Mouse (Mus musculus): ENCODE results near the gene Ccdc191. TPM values are rescaled to one million over a fixed set of nuclear protein-coding genes. Genes with fewer than 3 reads are reported as not detected.
A peak's percentile ranks its signal among the peaks of the same experiment; 100 is the strongest.

Ccdc191 gene
- total and polyA plus RNA-seq, 3 experiments: 1.5 to 3.6 (median 2.7) TPM

- DNase-seq: no peak
- no peaks in the 10 kb centered on the region for H3K4me1 ChIP-seq (ENCODE audit: control insufficient read depth, insufficient read depth, low read length)
- intact Hi-C loops (cut with DNase I): no loop called here
- no peaks in the 10 kb centered on the region for H3K36me3 ChIP-seq (ENCODE audit: control insufficient read depth, insufficient read depth, low read length)
- no peaks in the 10 kb centered on the region for H3K27me3 ChIP-seq (ENCODE audit: control insufficient read depth, insufficient read depth, low read length)
- TF ChIP-seq POLR2A (IDR thresholded peaks at IDR 0.05; ENCODE audit: insufficient read depth, low read depth, low read length): no peak
- TF ChIP-seq CTCF (IDR thresholded peaks at IDR 0.05): no peak
- TF ChIP-seq EP300 (IDR thresholded peaks at IDR 0.05; ENCODE audit: insufficient read depth, low read depth, low read length): no peak
- no peaks in the 10 kb centered on the region for H3K79me2 ChIP-seq (replicated peaks; ENCODE audit: control insufficient read depth, insufficient read depth, low read length)
- no peak overlapping the region for H3K27ac ChIP-seq
- H3K4me3 ChIP-seq: no peak overlapping the region
- no peak overlapping the region for H3K9ac ChIP-seq (ENCODE audit: low read depth, low read length)
- 79% methylated on average over 3 of the region's 3 CpGs for WGBS
Measured at GRCm38 (mm10) chr16:43994623-43995022, 105.0 kb downstream of the Ccdc191 start.

- Histone ChIP-seq H3K9ac (ENCODE audit: low read depth, low read length) (no peak overlapping the region), H3K4me3 (no peak overlapping the region), H3K36me3 (ENCODE audit: control insufficient read depth, insufficient read depth, low read length) (no peaks in the 10 kb centered on the region), H3K4me1 (ENCODE audit: control insufficient read depth, insufficient read depth, low read length) (no peaks in the 10 kb centered on the region), H3K27me3 (ENCODE audit: control insufficient read depth, insufficient read depth, low read length) (no peaks in the 10 kb centered on the region), H3K79me2 (replicated peaks; ENCODE audit: control insufficient read depth, insufficient read depth, low read length) (no peaks in the 10 kb centered on the region), H3K27ac (no peak overlapping the region)
- intact Hi-C loops (cut with DNase I): no loop called here
- no peak for DNase-seq
- WGBS: 90% methylated on average over 8 of the region's 8 CpGs
- no peak for TF ChIP-seq CTCF (IDR thresholded peaks at IDR 0.05)
- TF ChIP-seq POLR2A (IDR thresholded peaks at IDR 0.05; ENCODE audit: insufficient read depth, low read depth, low read length): no peak
- no peak for TF ChIP-seq EP300 (IDR thresholded peaks at IDR 0.05; ENCODE audit: insufficient read depth, low read depth, low read length)
Measured at GRCm38 (mm10) chr16:43999111-43999510, 109.5 kb downstream of the Ccdc191 start.

GRCm38 (mm10) chr16:43999541-43999940 lies 109.9 kb downstream of the Ccdc191 start:
- H3K9ac ChIP-seq (ENCODE audit: low read depth, low read length): no peak overlapping the region
- H3K36me3 ChIP-seq (ENCODE audit: control insufficient read depth, insufficient read depth, low read length): no peaks in the 10 kb centered on the region
- no peak for TF ChIP-seq CTCF (IDR thresholded peaks at IDR 0.05)
- no peak for TF ChIP-seq EP300 (IDR thresholded peaks at IDR 0.05; ENCODE audit: insufficient read depth, low read depth, low read length)
- no peak for TF ChIP-seq POLR2A (IDR thresholded peaks at IDR 0.05; ENCODE audit: insufficient read depth, low read depth, low read length)
- no peaks in the 10 kb centered on the region for H3K27me3 ChIP-seq (ENCODE audit: control insufficient read depth, insufficient read depth, low read length)
- no peaks in the 10 kb centered on the region for H3K79me2 ChIP-seq (replicated peaks; ENCODE audit: control insufficient read depth, insufficient read depth, low read length)
- WGBS: 63% methylated on average over 5 of the region's 5 CpGs
- no peak overlapping the region for H3K27ac ChIP-seq
- no peak overlapping the region for H3K4me3 ChIP-seq
- DNase-seq: peak in 1 of 2 experiments; percentile 8
- intact Hi-C loops (cut with DNase I): no loop called here
- H3K4me1 ChIP-seq (ENCODE audit: control insufficient read depth, insufficient read depth, low read length): no peaks in the 10 kb centered on the region

GRCm38 (mm10) chr16:44002086-44002485 lies 112.5 kb downstream of the Ccdc191 start:
- Histone ChIP-seq H3K9ac (ENCODE audit: low read depth, low read length) (no peak overlapping the region), H3K27ac (no peak overlapping the region), H3K36me3 (ENCODE audit: control insufficient read depth, insufficient read depth, low read length) (no peaks in the 10 kb centered on the region), H3K27me3 (ENCODE audit: control insufficient read depth, insufficient read depth, low read length) (no peaks in the 10 kb centered on the region), H3K4me1 (ENCODE audit: control insufficient read depth, insufficient read depth, low read length) (no peaks in the 10 kb centered on the region), H3K79me2 (replicated peaks; ENCODE audit: control insufficient read depth, insufficient read depth, low read length) (no peaks in the 10 kb centered on the region), H3K4me3 (no peak overlapping the region)
- intact Hi-C loops (cut with DNase I): no loop called here
- 55% methylated on average over 5 of the region's 5 CpGs for WGBS
- no peak for TF ChIP-seq CTCF (IDR thresholded peaks at IDR 0.05)
- TF ChIP-seq EP300 (IDR thresholded peaks at IDR 0.05; ENCODE audit: insufficient read depth, low read depth, low read length): no peak
- no peak for TF ChIP-seq POLR2A (IDR thresholded peaks at IDR 0.05; ENCODE audit: insufficient read depth, low read depth, low read length)
- DNase-seq: no peak

- no peaks in the 10 kb centered on the region for H3K36me3 ChIP-seq (ENCODE audit: control insufficient read depth, insufficient read depth, low read length)
- no peaks in the 10 kb centered on the region for H3K27me3 ChIP-seq (ENCODE audit: control insufficient read depth, insufficient read depth, low read length)
- DNase-seq: no peak
- intact Hi-C loops (cut with DNase I): no loop called here
- no peak overlapping the region for H3K27ac ChIP-seq
- H3K9ac ChIP-seq (ENCODE audit: low read depth, low read length): no peak overlapping the region
- no peaks in the 10 kb centered on the region for H3K79me2 ChIP-seq (replicated peaks; ENCODE audit: control insufficient read depth, insufficient read depth, low read length)
- WGBS: 68% methylated on average over 5 of the region's 5 CpGs
- no peaks in the 10 kb centered on the region for H3K4me1 ChIP-seq (ENCODE audit: control insufficient read depth, insufficient read depth, low read length)
- TF ChIP-seq EP300 (IDR thresholded peaks at IDR 0.05; ENCODE audit: insufficient read depth, low read depth, low read length): no peak
- TF ChIP-seq CTCF (IDR thresholded peaks at IDR 0.05): no peak
- no peak for TF ChIP-seq POLR2A (IDR thresholded peaks at IDR 0.05; ENCODE audit: insufficient read depth, low read depth, low read length)
- no peak overlapping the region for H3K4me3 ChIP-seq
Measured at GRCm38 (mm10) chr16:44011010-44011409, 121.4 kb downstream of the Ccdc191 start.

Small RNAs within 50 kb of the gene (microRNA-seq; reads per million reads assigned to microRNA genes)
- 0 reads per million in 2 experiments for gene Mir3470b

Other genes starting within 250 kb of the Ccdc191 start
- not detected for gene Tigit, start 225.7 kb upstream of the Ccdc191 start, total RNA-seq (2021)
- 0.20 TPM in 1 of 2 replicates, not detected in the other for gene Tigit, start 225.7 kb upstream of the Ccdc191 start, polyA plus RNA-seq (2012; rRNA removed)
- gene Drd3, start 135.8 kb upstream of the Ccdc191 start, total RNA-seq (2021): not detected
- gene Drd3, start 135.8 kb upstream of the Ccdc191 start, polyA plus RNA-seq (2012; rRNA removed): not detected in 2 replicates
- 10 to 100 TPM; 12.6 to 14.3 TPM for gene Qtrt2, start 37.0 kb downstream of the Ccdc191 start, total RNA-seq (2021)
- gene Qtrt2, start 37.0 kb downstream of the Ccdc191 start, polyA plus RNA-seq (2012; rRNA removed): 13.0 and 15.8 TPM in 2 replicates
- under 1 TPM; 0.27 to 0.42 TPM for gene Zdhhc23, start 90.0 kb downstream of the Ccdc191 start, total RNA-seq (2021)
- 0.25 and 0.32 TPM in 2 replicates for gene Zdhhc23, start 90.0 kb downstream of the Ccdc191 start, polyA plus RNA-seq (2012; rRNA removed)
- under 1 TPM; 0.37 to 0.50 TPM for gene Gramd1c, start 173.5 kb downstream of the Ccdc191 start, total RNA-seq (2021)
- 0.37 and 1.1 TPM in 2 replicates for gene Gramd1c, start 173.5 kb downstream of the Ccdc191 start, polyA plus RNA-seq (2012; rRNA removed)
- gene Atp6v1a, start 249.9 kb downstream of the Ccdc191 start, total RNA-seq (2021): 10 to 100 TPM; 24.2 to 25.3 TPM
- gene Atp6v1a, start 249.9 kb downstream of the Ccdc191 start, polyA plus RNA-seq (2012; rRNA removed): 8.3 and 19.2 TPM in 2 replicates